Mouse (Mus musculus): ENCODE measurements around the gene Cd37.

Gene Cd37

DNA sequence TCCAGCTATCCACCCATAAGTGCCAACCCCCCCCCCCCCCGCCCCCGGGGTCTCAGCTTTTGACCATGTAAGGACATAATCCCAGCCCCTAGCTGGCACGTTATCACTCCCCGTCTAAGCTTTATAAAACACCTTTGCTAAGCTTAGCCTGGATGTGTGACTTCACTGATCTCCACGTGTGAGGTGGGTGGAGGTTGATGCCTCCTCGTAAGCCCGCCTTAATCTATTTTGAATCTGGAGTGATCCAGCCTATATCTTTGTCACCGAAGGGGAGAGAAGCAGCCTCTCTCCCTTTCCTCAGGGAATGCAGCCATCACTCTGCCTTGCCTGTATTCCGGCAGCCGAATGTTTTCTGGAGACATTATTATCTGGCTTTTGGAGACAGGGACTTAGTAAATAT, 36.3 kb downstream of the Cd37 start:
- no peak for DNase-seq (ENCODE audit: low read depth)

DNA sequence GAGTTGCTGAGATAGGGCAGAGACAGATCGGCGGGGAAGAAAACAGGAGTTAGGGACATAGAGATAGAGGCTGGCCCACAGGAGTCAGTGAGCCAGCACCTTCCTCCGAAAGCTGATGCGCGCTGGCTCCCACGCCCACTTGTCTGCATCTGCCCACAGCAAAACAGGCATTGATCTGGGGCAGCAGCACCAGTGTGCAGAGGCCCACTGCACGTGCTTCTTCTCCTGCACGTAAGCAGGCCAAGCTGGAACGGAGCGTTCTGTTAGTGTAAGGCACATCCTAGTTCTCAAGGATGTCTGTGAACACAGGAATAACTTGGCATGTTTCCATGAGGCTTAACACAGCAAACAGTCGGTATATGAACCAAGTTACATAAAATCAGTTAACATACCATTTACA, 40.0 kb downstream of the Cd37 start:
- no peak for DNase-seq (ENCODE audit: low read depth)

DNA sequence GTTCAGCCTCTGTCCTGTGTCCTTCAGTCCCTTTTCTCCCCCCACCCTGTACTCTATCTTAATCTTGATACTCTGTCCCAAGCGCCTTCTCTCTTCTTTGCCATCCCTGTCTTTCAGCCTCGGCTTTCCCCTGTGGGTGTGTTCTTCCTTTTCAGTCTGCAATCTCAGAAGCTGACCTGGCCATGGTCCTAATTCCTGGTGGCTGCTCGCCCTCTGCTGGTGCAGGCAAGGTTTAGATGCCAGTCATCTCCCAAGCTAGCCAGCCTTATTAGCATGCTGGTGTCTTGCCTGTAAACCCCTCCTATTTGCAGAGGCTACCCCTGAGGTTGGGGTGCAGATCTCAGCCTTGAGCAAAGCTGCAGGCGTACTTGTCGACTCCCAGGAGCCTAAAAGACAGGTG, 40.5 kb downstream of the Cd37 start:
- no peak for DNase-seq (ENCODE audit: low read depth)

DNA sequence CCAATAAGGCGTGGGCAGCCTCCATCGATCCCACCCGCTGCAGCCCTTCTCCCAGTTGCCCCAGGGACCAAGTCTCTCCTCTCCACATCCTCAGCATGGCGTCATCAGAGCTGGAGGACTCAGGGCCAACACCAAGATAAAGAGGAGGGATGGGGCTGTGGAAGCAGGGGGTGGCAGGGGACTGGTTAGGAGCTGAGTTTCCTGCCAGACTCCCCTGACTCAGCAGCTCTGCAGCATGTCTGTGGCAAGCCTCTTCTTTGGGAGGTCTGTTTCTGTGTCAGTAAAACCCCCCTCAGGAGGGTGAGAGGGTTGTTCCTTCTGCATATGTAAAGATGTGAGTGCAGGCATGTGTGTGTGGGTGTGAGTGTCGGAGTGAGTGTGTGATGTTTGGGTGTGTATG, 41.9 kb downstream of the Cd37 start:
- DNase-seq (ENCODE audit: low read depth): no peak

DNA sequence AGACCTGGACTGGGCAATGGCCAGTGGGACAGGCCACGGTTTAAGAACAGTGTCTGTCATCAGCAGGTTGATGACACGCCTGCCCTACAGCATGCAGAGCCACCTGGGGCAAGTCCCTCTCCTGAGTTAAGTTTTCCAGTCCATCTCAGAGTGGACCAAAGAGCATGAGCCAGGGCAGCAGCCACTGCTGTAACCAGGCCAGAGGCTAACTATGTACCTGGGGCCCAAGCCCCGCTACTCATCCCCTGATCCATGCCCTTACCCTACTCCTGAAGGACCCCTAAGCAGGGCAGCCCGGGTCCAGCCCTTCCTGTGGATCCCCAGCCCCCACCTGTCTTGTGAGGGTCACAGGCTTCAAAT, 42.8 kb downstream of the Cd37 start:
- DNase-seq (ENCODE audit: low read depth): no peak

DNA sequence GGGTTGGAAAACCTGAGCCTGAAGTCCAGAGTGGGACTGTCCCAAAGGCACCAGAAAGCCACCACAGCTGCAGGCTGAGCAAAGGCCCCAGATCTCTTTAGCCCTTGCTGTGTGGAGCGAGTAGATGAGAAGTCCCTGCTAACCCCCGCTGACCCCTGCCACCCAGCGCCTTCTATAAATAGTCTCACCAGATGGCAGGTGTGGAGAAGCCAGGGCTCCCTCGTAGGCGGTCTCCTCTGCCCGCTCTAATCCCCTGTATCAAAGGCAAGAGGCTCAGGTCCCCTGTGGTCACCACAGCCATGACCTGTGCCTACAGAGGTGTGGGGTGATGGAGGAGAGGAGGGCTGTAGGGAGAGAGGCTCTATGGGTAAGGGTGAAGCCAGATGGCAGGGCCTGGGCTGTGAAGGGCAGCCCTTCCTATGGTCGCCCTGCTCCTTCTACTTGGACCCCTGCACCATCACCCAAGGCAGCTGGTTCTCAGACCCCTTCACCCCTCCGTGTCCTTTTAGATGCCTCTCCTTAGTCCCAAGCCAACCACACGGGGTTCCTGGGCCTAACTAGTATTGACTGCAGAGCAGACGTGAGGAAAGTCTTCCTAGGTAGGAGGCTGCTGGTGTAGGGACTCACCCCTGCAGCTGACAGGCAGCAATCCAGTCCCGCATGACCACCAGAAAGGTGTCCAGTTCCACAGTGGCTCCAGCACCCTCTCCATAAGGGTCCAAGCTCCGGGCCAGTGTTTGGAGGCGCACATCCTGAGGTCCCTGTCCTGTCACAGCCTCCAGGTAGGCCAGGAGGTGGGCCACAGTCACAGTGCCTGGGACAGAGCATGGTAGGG, 43.4 kb downstream of the Cd37 start:
- DNase-seq (ENCODE audit: low read depth): no peak

DNA sequence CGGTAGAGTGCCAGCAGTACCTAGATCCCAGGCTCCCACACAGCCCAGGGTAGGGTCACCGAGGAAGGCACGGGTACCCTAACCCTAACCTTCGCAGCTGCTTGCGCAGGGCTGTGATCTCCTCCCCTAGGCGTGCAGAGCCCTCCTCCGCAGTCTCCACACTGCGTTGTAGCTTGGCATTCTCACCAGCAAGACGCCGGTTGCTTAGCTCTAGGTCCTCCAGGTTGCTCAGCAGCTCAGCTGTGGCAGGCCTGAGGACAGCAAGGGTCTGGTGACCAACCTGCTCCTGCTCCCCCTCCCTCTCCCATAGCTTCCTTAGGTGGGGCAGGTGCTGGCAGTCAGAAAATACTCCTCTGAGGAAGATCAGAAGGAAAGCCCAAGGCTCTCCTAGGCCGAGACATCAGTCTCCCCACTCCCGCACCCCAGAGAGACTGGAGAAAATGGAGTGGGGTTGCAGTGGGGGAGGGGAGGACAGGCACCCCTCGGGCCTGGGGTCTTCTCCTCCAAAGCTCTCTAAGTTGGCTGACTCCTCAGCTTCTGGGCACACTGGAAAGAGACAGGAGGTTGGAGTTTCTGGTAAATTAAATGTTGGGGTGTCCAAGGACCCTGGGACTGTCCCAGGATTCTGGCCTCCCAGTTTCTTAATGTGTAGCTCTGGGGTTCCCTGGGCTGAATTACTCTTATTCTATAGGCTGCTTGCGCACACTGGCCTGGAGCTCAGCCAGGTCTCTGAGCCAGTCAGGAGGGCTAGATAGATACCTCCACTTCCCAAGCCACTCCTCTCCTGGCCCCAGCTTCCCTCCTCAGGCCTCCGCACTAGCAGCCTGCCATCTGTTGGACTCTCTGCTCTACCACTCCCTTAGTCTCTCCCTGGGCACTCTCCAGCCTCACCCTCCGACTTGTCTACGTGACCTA, 44.8 kb downstream of the Cd37 start:
- no peak for DNase-seq (ENCODE audit: low read depth)

- DNase-seq (ENCODE audit: low read depth): no peak
Observed at GRCm38 (mm10) chr7:45193406-45193805, 45.5 kb downstream of the Cd37 start.

GRCm38 (mm10) chr7:45192585-45193310, 46.2 kb downstream of the Cd37 start:
- no peak for DNase-seq (ENCODE audit: low read depth)

DNA sequence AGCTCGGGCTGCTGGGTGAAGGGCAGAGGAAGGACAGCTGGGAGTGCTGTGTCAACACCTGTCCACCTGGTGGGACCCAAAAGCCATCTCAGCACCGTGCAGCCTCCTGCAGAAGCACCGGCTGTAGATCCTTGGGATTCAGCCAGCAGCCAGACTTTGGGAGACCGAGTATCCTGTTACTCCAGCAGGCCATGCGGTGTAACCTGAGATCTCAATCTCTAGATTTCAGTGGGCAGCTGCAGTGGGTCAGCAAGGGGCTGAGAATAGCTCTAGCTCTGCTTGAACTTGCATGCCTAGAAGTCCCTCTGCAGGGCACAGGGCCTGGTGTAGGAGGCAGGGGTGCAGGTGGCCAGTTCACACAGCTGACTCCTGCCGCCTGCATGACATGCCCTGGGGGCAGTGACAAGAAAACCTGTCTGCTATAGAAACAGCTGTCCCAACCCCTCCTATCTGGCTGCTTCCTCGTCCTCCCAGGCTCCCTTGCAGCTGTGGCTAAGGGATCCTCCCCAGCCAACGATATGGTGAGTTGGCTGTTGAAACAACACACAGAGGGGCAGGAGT, 47.0 kb downstream of the Cd37 start:
- no peak for DNase-seq (ENCODE audit: low read depth)

- no peak for DNase-seq (ENCODE audit: low read depth)
Observed at GRCm38 (mm10) chr7:45191161-45191560, 47.8 kb downstream of the Cd37 start.

DNA sequence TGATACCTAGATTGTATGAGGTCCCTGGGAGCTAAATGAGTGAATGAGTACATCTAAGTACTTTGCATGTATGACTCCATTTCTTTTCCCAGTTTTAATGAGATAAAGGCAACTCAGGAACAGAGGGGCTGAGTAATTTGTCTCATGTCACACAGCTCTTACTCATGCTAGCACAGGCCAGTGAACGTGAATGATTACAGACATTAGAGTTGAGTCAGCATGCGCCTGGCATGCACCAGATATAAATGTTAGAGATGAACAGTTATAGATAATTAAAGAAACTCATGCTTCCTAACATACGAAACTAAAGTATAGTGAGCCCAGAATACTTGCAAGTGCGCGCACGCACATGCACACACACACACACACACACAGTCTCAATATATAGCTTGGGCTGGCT, 48.7 kb downstream of the Cd37 start:
- DNase-seq (ENCODE audit: low read depth): no peak

DNA sequence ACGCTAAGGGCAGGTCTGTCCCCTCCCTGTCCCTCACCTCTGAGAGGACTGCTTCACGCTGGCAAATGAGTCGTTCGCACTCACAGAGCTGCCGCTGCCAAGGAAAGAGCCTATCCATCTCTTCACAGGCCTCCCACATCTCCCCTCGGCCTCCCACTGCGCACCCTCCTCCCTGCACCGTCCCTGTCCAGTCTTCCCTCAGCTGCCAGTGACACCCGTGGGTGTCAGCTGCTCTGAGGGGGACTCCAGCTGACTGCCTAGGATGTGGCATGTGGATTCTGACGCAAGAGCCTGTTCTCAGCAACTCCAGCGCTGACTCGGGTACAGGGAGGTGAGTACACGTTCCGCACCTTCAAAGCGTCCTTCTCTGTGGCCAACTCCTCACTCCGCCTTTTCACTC, 49.3 kb downstream of the Cd37 start:
- no peak for DNase-seq (ENCODE audit: low read depth)

DNA sequence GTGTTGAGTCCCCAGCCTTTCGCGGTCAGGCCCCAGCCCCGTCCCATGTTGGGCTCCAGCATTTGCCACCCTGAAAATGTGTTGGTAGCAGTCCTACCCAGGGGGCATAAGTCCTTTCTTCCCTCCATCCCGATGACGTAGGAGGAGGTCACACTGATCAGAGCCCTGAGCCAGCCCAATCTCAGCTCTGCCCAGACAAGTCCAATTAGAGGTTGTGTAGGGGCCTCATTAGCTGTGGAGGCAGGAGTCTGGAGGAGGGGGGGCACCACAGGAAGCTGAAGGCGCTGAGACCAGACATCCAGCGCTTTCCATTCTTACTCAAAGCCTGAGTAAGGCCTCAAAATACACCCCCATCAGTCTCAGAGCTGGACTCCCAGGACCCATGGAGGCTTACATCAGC, 53.0 kb downstream of the Cd37 start:
- no peak for DNase-seq (ENCODE audit: low read depth)

DNA sequence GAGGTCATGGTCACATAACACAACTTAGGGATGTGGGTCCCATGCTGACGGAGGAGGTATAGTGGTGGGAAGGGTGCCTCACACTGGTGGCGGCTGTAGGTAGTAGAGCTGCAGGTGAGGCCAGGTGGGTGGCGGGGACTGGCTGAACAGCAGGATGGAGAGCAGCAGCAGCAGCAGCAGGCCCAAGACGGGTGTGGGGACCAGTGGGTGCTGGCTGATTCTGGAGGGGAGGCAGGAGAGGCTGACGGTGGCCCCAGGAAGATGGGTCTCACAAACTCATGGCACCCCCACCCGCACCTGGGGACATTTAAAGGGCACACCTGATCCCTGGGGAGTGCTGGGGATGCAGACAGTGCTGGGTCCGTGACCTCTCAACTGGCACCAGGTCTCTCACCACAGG, 55.2 kb downstream of the Cd37 start:
- DNase-seq (ENCODE audit: low read depth): no peak

All from naive thymus-derived CD4-positive, alpha-beta T cell, adult 2 months (primary cell).